Mouse (Mus musculus) heart, embryonic 14.5 days (tissue): ENCODE data around the gene Rnf115. TPM values are rescaled to one million over a fixed set of nuclear protein-coding genes. Genes with fewer than 3 reads are reported as not detected.

Experiments
- ATAC-seq: fragments of 200-750 bp; cut with Nextera tagmentation; 2 replicates; pipeline ENCODE4 v1.8.0; 2017; ENCODE audit warnings: low read depth, moderate TSS enrichment; ENCODE audit not compliant: insufficient number of reproducible peaks, insufficient read depth, low FRiP score
- H3K27ac ChIP-seq, 2 experiments: fragments of 200-500 bp in 1 of 2; fragments of 300-500 bp in 1 of 2; sonication (generic) in 1 of 2; replicated peaks in 1 of 2; 2 replicates each; pipeline ENCODE4 v1.5.1; 2012 to 2014; ENCODE audit warnings: low read depth in 2 of 2, low read length in 2 of 2, control low read depth in 1 of 2, mild to moderate bottlenecking in 1 of 2, mixed read lengths in 1 of 2; ENCODE audit not compliant: control insufficient read depth in 1 of 2, insufficient read depth in 1 of 2
- H3K27me3 ChIP-seq: fragments of 300-500 bp; sonication (generic); 2 replicates; pipeline ENCODE4 v1.6.1; 2014; ENCODE audit warnings: mild to moderate bottlenecking, low read length, control low read depth; ENCODE audit not compliant: control insufficient read depth, insufficient read depth
- H3K36me3 ChIP-seq: fragments of 300-500 bp; sonication (generic); 2 replicates; pipeline ENCODE4 v1.6.1; 2014; ENCODE audit warnings: mild to moderate bottlenecking, control low read depth, low read length, mixed read lengths; ENCODE audit not compliant: control insufficient read depth, insufficient read depth
- H3K4me1 ChIP-seq, 2 experiments: fragments of 200-500 bp in 1 of 2; fragments of 300-500 bp in 1 of 2; sonication (generic) in 1 of 2; 2 replicates each; pipeline ENCODE4 v1.6.1; 2012 to 2014; ENCODE audit warnings: low read length in 2 of 2, control low read depth in 1 of 2, mixed read lengths in 1 of 2; ENCODE audit not compliant: control insufficient read depth in 2 of 2, insufficient read depth in 2 of 2
- H3K4me2 ChIP-seq: fragments of 300-500 bp; sonication (generic); 2 replicates; pipeline ENCODE4 v1.6.1; 2014; ENCODE audit warnings: mild to moderate bottlenecking, low read length
- H3K4me3 ChIP-seq, 2 experiments: fragments of 200-500 bp in 1 of 2; fragments of 300-500 bp in 1 of 2; sonication (generic) in 1 of 2; 2 replicates each; pipeline ENCODE4 v1.5.1; 2012 to 2014; ENCODE audit warnings: low read length in 2 of 2, mild to moderate bottlenecking in 2 of 2, control low read depth in 1 of 2, low read depth in 1 of 2, moderate library complexity in 1 of 2; ENCODE audit not compliant: control insufficient read depth in 1 of 2, insufficient read depth in 1 of 2
- H3K9ac ChIP-seq: fragments of 300-500 bp; sonication (generic); 2 replicates; pipeline ENCODE4 v1.6.1; 2014; ENCODE audit warnings: mild to moderate bottlenecking, low read length
- H3K9me3 ChIP-seq: fragments of 300-500 bp; sonication (generic); 2 replicates; pipeline ENCODE4 v1.6.1; 2016; ENCODE audit warnings: low read length, control low read depth; ENCODE audit not compliant: control insufficient read depth
- WGBS: fragments of 180-500 bp; shearing (Covaris S2); extraction: QIAGEN DNeasy Blood & Tissue Kit; methylation state at CpG from one replicate; pipeline ENCODE4 v1.1.7; 2014; 5-methylcytosine and 5-hydroxymethylcytosine counted together
- polyA plus RNA-seq: library from polyadenylated mRNA; unstranded; fragments of >200 nt; fragmentation: Nextera tagmentation; extraction: Ambion mirVana; gene quantifications from 2 replicates; pipeline ENCODE4 v1.2.1, GENCODE M21; 2014

The Rnf115 gene
- polyA plus RNA-seq, 1 experiment from 2014 or later, result 41.2 TPM

DNA sequence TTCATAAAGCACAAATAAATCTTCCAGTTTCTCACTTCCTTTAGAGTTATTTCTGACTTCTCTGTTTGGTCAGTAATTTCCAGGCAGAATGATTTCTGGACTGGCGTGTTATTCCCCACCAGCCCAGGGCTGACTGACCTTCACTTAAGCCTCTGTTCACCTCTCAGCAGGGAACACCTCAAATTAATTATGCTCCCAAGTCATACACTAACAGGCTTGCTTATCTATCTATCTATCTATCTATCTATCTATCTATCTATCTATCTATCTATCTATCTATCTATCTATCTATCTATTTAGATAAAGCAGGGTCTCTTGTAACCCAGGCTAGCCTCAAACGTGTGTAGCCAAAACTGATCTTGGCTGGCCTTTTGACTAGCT, 18.8 kb upstream of the Rnf115 start:
- Histone ChIP-seq H3K27ac (no peak overlapping the region), H3K27me3 (no peaks in the 10 kb centered on the region), H3K9ac (peak overlapping the region; percentile 76; the same call in 1 of the 2 replicates), H3K4me1 (peaks cover 0 to 6% of the 10 kb centered on the region in 2 experiments; a peak in 2 of 4 replicates), H3K9me3 (no peaks in the 10 kb centered on the region), H3K4me2 (peak overlapping the region; percentile 93), H3K36me3 (peaks cover 57% of the 10 kb centered on the region), H3K4me3 (peak overlapping the region in 1 of 2 experiments; percentile 47; a peak in 1 of 4 replicates)
- no peak for ATAC-seq
- 51% methylated on average over 2 of the region's 2 CpGs for WGBS

DNA sequence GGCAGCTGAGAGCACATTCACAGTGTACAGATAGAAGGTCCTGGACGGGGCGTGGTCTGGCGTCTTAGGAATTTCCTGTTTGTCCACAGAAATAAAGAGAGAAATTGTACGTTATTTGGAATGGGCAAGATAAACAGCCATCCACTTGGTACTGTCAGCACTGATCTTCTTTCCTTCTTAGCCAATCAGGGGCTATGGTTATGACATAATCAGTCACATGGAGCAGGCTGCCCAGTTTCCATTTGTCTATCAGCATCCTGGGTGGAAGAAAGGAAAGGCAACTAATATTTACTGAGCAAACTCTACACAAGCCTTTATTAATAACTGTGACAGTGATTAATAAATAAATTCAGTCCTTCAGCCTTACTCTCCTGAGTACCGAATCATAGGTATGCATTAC, 13.2 kb upstream of the Rnf115 start:
- Histone ChIP-seq H3K4me1 (no peaks in the 10 kb centered on the region), H3K9me3 (no peaks in the 10 kb centered on the region), H3K4me3 (no peak overlapping the region), H3K27me3 (no peaks in the 10 kb centered on the region), H3K9ac (no peak overlapping the region), H3K4me2 (no peak overlapping the region), H3K36me3 (peaks cover 68% of the 10 kb centered on the region), H3K27ac (no peak overlapping the region)
- no peak for ATAC-seq
- whole genome bisulfite sequencing, result 84% methylated on average over 5 of the region's 5 CpGs

DNA sequence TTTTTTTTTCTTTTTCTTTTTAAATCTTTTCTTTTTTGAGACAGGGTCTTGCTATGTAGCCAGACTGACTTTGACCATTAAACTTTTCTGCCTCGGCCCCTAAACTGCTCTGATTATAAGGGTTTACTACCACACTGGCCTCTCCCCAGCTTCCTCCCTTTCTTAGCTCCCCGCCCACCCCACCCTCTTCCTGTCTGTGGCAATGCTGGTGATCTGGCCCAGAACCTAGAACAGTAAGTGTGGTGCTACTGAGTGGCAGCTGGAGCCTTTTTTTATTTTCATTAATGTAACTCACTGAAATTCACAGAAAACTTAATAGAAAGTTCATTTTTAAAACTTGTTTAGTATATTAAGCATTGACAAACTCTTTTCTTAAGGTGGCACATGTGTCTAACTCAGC, 11.6 kb upstream of the Rnf115 start:
- Histone ChIP-seq H3K4me3 (no peak overlapping the region), H3K27me3 (no peaks in the 10 kb centered on the region), H3K9me3 (no peaks in the 10 kb centered on the region), H3K4me2 (no peak overlapping the region), H3K27ac (peak overlapping the region in 1 of 2 experiments; percentile 14; a peak in 1 of 4 replicates), H3K4me1 (no peaks in the 10 kb centered on the region), H3K36me3 (peaks cover 71% of the 10 kb centered on the region), H3K9ac (no peak overlapping the region)
- WGBS, result 47% methylated on average over 2 of the region's 2 CpGs
- ATAC-seq, result 0 out of 2 replicates have a peak, but pooled peaks have one; percentile 36

DNA sequence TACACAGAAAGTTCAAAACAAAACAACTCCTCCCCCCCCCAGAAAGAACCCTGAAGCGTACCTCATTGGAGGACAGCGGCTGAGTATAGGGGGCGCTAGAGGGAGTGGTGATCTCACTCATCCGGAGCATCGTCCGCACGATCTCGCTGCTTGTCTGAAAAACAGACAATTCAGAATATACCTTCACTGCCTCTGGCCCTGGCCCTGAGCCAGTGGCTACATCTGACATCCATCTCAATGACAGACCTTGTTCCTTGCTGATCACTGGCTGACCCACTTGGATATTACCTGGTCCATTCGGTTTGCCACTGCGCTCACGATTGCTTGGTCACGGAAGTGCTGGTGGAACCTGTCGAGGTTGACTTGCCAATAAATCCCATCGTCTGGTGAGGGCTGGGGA, 8.3 kb upstream of the Rnf115 start:
- Histone ChIP-seq H3K4me3 (no peak overlapping the region), H3K4me2 (no peak overlapping the region), H3K27ac (no peak overlapping the region), H3K9me3 (no peaks in the 10 kb centered on the region), H3K9ac (no peak overlapping the region), H3K27me3 (no peaks in the 10 kb centered on the region), H3K36me3 (peaks cover 70% of the 10 kb centered on the region), H3K4me1 (peaks cover 0 to 9% of the 10 kb centered on the region in 2 experiments; a peak in 1 of 4 replicates)
- WGBS, result 38% methylated on average over 14 of the region's 14 CpGs
- ATAC-seq, result no peak

DNA sequence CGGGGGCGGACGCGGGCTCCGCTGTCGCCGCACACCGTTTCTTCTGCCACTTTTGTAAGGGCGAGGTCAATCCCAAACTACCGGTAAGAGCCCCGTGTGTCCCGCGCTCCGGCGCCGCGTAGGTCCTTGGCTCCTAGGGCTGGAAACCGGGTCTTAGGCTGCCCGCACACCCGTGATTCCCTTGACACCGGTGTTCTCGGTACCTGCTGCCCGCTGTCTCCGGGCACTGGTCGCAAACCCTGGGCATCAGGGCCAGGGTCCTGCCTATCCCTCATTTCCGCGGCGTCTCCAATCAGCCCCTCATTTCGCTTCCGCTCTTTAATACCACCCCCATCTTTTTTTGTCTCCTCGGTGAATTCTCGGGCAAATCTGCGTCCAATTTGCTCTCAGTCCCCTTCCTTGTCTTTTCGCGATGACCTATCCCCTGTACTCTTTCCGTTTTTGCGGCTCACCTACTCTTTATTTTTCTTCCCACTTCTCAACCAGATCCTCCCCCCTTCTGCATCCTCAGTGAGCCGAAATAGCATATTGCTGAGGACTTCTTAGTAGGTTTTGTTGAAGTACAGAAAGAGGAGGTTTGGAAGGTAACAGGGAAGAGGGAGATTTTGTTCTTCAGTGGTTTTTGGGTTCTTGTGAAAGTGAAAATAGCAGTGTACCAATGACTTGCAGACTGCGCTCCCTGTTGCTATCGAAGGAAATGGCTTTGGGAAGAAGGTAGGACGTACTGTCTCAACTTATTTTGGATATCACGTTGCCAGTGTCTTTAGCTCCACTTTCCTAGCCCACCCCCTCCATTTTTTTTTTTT, 567 bp downstream of the Rnf115 start:
- Histone ChIP-seq H3K4me3 (peak overlapping the region; percentile 89 to 96), H3K27ac (peak overlapping the region; percentile 74 to 88), H3K36me3 (peaks cover 12% of the 10 kb centered on the region), H3K4me1 (peaks cover 5 to 40% of the 10 kb centered on the region in 2 experiments), H3K4me2 (peak overlapping the region; percentile 79), H3K27me3 (no peaks in the 10 kb centered on the region), H3K9ac (peak overlapping the region; percentile 93), H3K9me3 (no peaks in the 10 kb centered on the region)
- ATAC-seq, result peak; percentile 16; the same call in 1 of the 2 replicates
- WGBS, result under 1% methylated on average over 41 of the region's 42 CpGs

DNA sequence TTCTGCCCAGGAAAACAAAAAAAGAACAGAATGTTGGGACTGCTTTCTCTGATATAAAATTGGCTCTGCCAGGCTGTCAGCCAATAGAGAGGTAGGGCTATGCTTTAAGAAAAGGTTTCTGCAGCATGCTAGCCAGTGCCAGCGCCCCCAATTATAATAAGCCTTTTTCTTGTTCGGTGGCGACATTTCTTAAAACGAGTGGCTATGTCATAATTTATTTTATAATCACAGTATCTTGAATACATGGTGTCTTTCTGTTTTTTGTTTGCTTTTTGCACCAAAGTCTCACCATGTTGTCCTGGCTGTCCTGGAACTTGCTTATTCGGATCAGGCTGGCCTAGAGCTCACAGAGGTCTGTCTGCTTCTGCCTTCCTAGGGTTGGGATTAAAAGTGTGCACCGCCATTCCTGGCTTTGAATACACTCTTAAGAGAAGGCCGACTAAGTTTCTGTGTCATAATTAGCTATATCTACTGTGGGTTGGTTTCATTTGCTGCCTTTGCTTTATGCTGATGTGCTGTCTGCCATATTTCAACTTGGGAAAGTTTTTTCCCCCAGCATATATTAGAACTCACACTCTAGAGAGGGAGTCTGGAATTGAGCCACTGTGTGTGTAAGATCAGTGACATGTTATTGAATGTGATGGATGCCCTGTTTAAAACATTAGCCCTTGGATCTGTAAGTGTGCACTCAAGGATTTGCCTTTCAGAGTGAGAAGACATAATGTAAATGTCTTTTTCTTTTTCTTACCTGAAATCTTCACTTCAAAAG, 1.4 kb downstream of the Rnf115 start:
- 49% methylated on average over 7 of the region's 7 CpGs for WGBS
- peak overlapping the region; percentile 74 to 88; a peak in 3 of 4 replicates for H3K27ac ChIP-seq
- H3K4me3 ChIP-seq, result peak overlapping the region; percentile 89 to 96; a peak in 3 of 4 replicates
- peaks cover 4% of the 10 kb centered on the region for H3K36me3 ChIP-seq
- no peak for ATAC-seq
- H3K4me1 ChIP-seq, result peaks cover 5 to 40% of the 10 kb centered on the region in 2 experiments
- H3K9me3 ChIP-seq, result no peaks in the 10 kb centered on the region
- peak overlapping the region; percentile 93 for H3K9ac ChIP-seq
- H3K4me2 ChIP-seq, result peak overlapping the region; percentile 79
- H3K27me3 ChIP-seq, result no peaks in the 10 kb centered on the region

DNA sequence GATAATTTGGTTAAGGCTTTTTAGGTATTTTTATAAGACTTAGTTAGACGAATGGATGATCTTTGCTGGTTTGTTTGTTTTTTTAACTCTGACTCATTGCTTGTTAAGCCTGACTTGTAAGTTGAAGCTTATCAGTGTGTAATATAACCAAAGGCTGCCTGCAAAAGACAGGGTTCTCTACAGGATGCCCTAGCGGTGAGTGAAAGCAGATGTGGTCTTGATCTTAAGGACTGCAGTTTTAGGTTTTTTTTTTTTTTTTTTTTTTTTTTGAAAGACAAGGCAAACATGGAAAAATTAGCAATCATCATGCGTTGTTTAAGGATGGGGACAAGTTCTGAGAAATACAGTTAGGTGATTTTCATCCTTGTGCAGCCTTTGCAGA, 1.9 kb downstream of the Rnf115 start:
- 43% methylated on average over 3 of the region's 3 CpGs for WGBS
- peak overlapping the region; percentile 93; the same call in 1 of the 2 replicates for H3K9ac ChIP-seq
- no peak overlapping the region for H3K27ac ChIP-seq
- peak overlapping the region; percentile 79 for H3K4me2 ChIP-seq
- no peaks in the 10 kb centered on the region for H3K9me3 ChIP-seq
- peaks cover 5 to 43% of the 10 kb centered on the region in 2 experiments for H3K4me1 ChIP-seq
- H3K36me3 ChIP-seq, result no peaks in the 10 kb centered on the region
- ATAC-seq, result no peak
- no peaks in the 10 kb centered on the region for H3K27me3 ChIP-seq
- H3K4me3 ChIP-seq, result peak overlapping the region in 1 of 2 experiments; percentile 96; a peak in 1 of 4 replicates
